Mouse (Mus musculus) neural tube, embryonic 13.5 days (tissue): Measurements from ENCODE around the gene Etv3. TPM values are rescaled to one million over a fixed set of nuclear protein-coding genes. Genes with fewer than 3 reads are reported as not detected.

Experiments
- ATAC-seq: fragments of 200-750 bp; cut with Nextera tagmentation; 2 replicates; pipeline ENCODE4 v1.8.0; 2017; ENCODE audit warnings: low read depth, mild to moderate bottlenecking, moderate TSS enrichment, moderate library complexity
- H3K27ac ChIP-seq: fragments of 300-500 bp; sonication (generic); replicated peaks from 2 replicates; pipeline ENCODE4 v1.5.1; 2015; ENCODE audit warnings: moderate library complexity, mild to moderate bottlenecking, inconsistent platforms
- H3K27me3 ChIP-seq: fragments of 300-500 bp; sonication (generic); 2 replicates; pipeline ENCODE4 v1.6.1; 2015; ENCODE audit warnings: mild to moderate bottlenecking, inconsistent platforms
- H3K36me3 ChIP-seq: fragments of 300-500 bp; sonication (generic); 2 replicates; pipeline ENCODE4 v1.6.1; 2015; ENCODE audit warnings: mild to moderate bottlenecking, inconsistent platforms
- H3K4me1 ChIP-seq: fragments of 300-500 bp; sonication (generic); replicated peaks from 2 replicates; pipeline ENCODE4 v1.6.1; 2015; ENCODE audit warnings: inconsistent platforms
- H3K4me2 ChIP-seq: fragments of 300-500 bp; sonication (generic); 2 replicates; pipeline ENCODE4 v1.6.1; 2015; ENCODE audit warnings: inconsistent platforms, mild to moderate bottlenecking, moderate library complexity
- H3K4me3 ChIP-seq: fragments of 300-500 bp; sonication (generic); 2 replicates; pipeline ENCODE4 v1.5.1; 2015; ENCODE audit warnings: mild to moderate bottlenecking, inconsistent platforms
- H3K9ac ChIP-seq: fragments of 300-500 bp; sonication (generic); 2 replicates; pipeline ENCODE4 v1.6.1; 2015; ENCODE audit warnings: moderate library complexity, mild to moderate bottlenecking, inconsistent platforms
- H3K9me3 ChIP-seq: fragments of 300-500 bp; sonication (generic); 2 replicates; pipeline ENCODE4 v1.6.1; 2016; ENCODE audit warnings: inconsistent platforms
- WGBS: fragments of 180-500 bp; shearing (Covaris S2); methylation state at CpG from one replicate; pipeline ENCODE4 v1.1.7; 2015; 5-methylcytosine and 5-hydroxymethylcytosine counted together
- polyA plus RNA-seq: library from polyadenylated mRNA; unstranded; fragments of >200 nt; fragmentation: Nextera tagmentation; extraction: Ambion mirVana; gene quantifications from 2 replicates; pipeline ENCODE4 v1.2.1, GENCODE M21; 2015

Gene Etv3
- polyA plus RNA-seq, 1 experiment from 2014 or later: 10.4 TPM

GRCm38 (mm10) chr3:87525837-87526570 is 797 bp downstream of the Etv3 start:
- WGBS: 2% methylated on average over 27 of the region's 27 CpGs
- peak; percentile 66 for ATAC-seq
- H3K4me1 ChIP-seq: peaks cover 18% of the 10 kb centered on the region

GRCm38 (mm10) chr3:87527139-87527538 is 1.9 kb downstream of the Etv3 start:
- H3K9me3 ChIP-seq: no peaks in the 10 kb centered on the region
- no peak for ATAC-seq
- 91% methylated on average over 12 of the region's 12 CpGs for WGBS
- peak overlapping the region; percentile 88; the same call in 1 of the 2 replicates for H3K4me2 ChIP-seq
- H3K4me3 ChIP-seq: no peak overlapping the region
- peak overlapping the region; percentile 99 for H3K9ac ChIP-seq
- peaks cover 48% of the 10 kb centered on the region for H3K36me3 ChIP-seq
- peaks cover 7% of the 10 kb centered on the region for H3K27me3 ChIP-seq
- peaks cover 18% of the 10 kb centered on the region for H3K4me1 ChIP-seq
- H3K27ac ChIP-seq: no peak overlapping the region

More at GRCm38 (mm10) chr3:87525837-87526570, 797 bp downstream of the Etv3 start:
- H3K27me3 ChIP-seq: peaks cover 7% of the 10 kb centered on the region
- H3K4me2 ChIP-seq: peak overlapping the region; percentile 88
- peak overlapping the region; percentile 99 for H3K4me3 ChIP-seq
- no peaks in the 10 kb centered on the region for H3K9me3 ChIP-seq
- H3K36me3 ChIP-seq: peaks cover 36% of the 10 kb centered on the region
- H3K27ac ChIP-seq: peak overlapping the region; percentile 86
- H3K9ac ChIP-seq: peak overlapping the region; percentile 99

GRCm38 (mm10) chr3:87528021-87528420 is 2.8 kb downstream of the Etv3 start:
- H3K9ac ChIP-seq: no peak overlapping the region
- no peak overlapping the region for H3K27ac ChIP-seq
- ATAC-seq: no peak
- H3K4me1 ChIP-seq: peaks cover 18% of the 10 kb centered on the region
- no peak overlapping the region for H3K4me2 ChIP-seq
- peaks cover 56% of the 10 kb centered on the region for H3K36me3 ChIP-seq
- H3K4me3 ChIP-seq: no peak overlapping the region
- WGBS: 96% methylated on average over 8 of the region's 8 CpGs
- peaks cover 3% of the 10 kb centered on the region; the same call in 1 of the 2 replicates for H3K27me3 ChIP-seq
- H3K9me3 ChIP-seq: no peaks in the 10 kb centered on the region

- no peak for ATAC-seq
- H3K9ac ChIP-seq: no peak overlapping the region
- H3K4me1 ChIP-seq: peaks cover 18% of the 10 kb centered on the region
- no peaks in the 10 kb centered on the region for H3K9me3 ChIP-seq
- H3K27me3 ChIP-seq: no peaks in the 10 kb centered on the region
- WGBS: 93% methylated on average over 8 of the region's 8 CpGs
- no peak overlapping the region for H3K27ac ChIP-seq
- H3K4me3 ChIP-seq: no peak overlapping the region
- no peak overlapping the region for H3K4me2 ChIP-seq
- H3K36me3 ChIP-seq: peaks cover 65% of the 10 kb centered on the region
Observed at GRCm38 (mm10) chr3:87528841-87529240, 3.6 kb downstream of the Etv3 start.

- Histone ChIP-seq H3K36me3 (peaks cover 72% of the 10 kb centered on the region), H3K27ac (no peak overlapping the region), H3K4me2 (no peak overlapping the region), H3K27me3 (no peaks in the 10 kb centered on the region), H3K9ac (no peak overlapping the region), H3K4me3 (no peak overlapping the region), H3K9me3 (no peaks in the 10 kb centered on the region), H3K4me1 (peaks cover 18% of the 10 kb centered on the region)
- WGBS: 95% methylated on average over 11 of the region's 11 CpGs
- no peak for ATAC-seq
Observed at GRCm38 (mm10) chr3:87529568-87529967, 4.4 kb downstream of the Etv3 start.

DNA sequence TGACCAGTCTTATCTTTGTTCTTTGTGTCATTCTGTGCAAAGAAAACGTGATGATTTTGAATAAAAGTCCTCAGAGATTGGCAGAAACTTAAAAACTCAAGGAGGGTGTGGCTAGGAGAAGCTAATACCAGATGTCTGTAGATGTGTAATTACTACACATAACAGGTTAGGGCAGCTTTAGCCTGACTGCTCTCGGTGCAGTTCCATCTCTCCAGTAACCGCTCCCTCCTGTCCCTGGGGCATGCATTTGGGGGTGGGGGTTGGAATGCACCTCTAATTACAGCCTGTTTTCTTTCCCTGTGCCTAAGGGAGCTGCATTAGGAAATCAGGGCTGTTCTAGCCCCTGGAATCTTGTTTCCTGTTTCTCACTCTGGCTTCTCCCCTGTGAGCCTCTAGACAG is 5.0 kb downstream of the Etv3 start:
- no peaks in the 10 kb centered on the region for H3K9me3 ChIP-seq
- no peak for ATAC-seq
- no peak overlapping the region for H3K4me3 ChIP-seq
- H3K36me3 ChIP-seq: peaks cover 78% of the 10 kb centered on the region
- no peak overlapping the region for H3K4me2 ChIP-seq
- no peak overlapping the region for H3K27ac ChIP-seq
- no peaks in the 10 kb centered on the region for H3K27me3 ChIP-seq
- no peak overlapping the region for H3K9ac ChIP-seq
- 93% methylated on average over 3 of the region's 3 CpGs for WGBS
- peaks cover 14% of the 10 kb centered on the region for H3K4me1 ChIP-seq

DNA sequence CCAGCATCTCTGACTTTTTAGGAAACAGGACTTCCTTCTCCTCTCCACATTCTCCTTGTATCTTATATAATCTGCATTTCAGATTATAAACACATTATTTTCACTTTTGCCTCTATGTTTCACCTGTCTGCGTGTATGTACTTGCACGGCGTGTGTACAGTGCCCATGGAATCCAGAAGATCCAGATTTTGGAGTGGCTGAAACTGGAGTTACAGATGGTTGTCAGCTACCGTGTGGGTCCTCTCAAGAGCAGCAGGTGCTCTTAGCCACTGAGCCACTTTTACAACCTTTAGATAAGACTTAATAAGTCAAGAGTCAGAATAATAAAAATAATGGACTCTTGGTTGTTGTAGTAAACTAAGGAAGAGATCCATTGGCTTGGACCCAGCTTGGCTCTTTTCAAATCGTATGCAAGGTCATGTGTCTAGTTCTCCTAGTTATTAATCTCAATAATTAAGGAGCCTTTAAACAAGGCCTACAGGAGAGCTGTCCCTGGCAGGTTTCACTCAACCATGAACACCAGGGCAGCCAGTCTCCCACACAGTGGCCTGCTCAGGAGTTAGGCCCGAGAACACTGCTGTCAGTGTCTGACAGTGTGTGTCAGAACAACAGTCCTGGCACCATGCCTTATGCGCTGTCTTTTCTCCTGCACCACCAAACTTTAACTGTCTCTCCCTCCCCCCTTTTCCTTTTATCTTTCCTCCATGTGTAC is 8.6 kb downstream of the Etv3 start:
- no peaks in the 10 kb centered on the region for H3K9me3 ChIP-seq
- no peak overlapping the region for H3K27ac ChIP-seq
- no peaks in the 10 kb centered on the region for H3K4me1 ChIP-seq
- peaks cover 100% of the 10 kb centered on the region for H3K36me3 ChIP-seq
- no peak overlapping the region for H3K4me2 ChIP-seq
- no peak for ATAC-seq
- WGBS: 93% methylated on average over 7 of the region's 7 CpGs
- no peaks in the 10 kb centered on the region for H3K27me3 ChIP-seq
- H3K9ac ChIP-seq: no peak overlapping the region
- H3K4me3 ChIP-seq: no peak overlapping the region

GRCm38 (mm10) chr3:87538034-87538433 is 12.8 kb downstream of the Etv3 start:
- no peak overlapping the region for H3K4me3 ChIP-seq
- H3K4me1 ChIP-seq: peaks cover 18% of the 10 kb centered on the region
- H3K9me3 ChIP-seq: no peaks in the 10 kb centered on the region
- no peak for ATAC-seq
- no peak overlapping the region for H3K27ac ChIP-seq
- WGBS: 82% methylated on average over 10 of the region's 10 CpGs
- no peaks in the 10 kb centered on the region for H3K27me3 ChIP-seq
- H3K36me3 ChIP-seq: peaks cover 67% of the 10 kb centered on the region
- no peak overlapping the region for H3K9ac ChIP-seq
- H3K4me2 ChIP-seq: no peak overlapping the region

DNA sequence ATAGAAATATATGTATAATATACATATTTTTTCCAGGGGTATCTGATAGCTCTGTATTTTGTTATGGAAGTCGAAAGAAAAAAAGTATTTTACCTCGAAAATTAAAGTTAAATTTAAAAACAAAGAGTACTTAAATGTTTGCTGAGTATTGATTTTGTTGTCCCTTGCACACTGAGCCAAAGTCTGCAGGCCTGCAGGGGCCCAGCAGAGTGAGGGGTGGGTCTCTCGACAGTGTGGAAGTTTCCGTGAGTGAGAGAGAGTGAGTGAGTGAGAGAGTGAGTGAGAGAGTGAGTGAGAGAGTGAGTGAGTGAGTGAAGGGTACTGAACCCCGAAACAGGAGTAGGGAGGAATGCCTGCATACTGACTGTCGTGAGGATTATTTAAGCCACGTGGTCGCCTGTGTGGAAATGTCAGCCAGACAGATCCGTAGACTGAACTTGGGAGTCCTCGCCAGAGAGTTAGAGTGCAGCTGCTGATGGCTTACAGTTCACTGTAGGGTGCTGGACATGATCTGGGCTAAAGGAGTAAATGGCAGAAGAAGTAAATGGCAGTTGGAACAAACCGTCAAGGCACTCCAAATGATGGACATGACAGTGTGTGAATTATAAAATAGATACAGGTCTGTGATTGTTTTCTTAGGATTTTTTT is 14.9 kb downstream of the Etv3 start:
- Histone ChIP-seq H3K4me1 (peaks cover 18% of the 10 kb centered on the region), H3K9ac (no peak overlapping the region), H3K36me3 (peaks cover 46% of the 10 kb centered on the region), H3K4me3 (no peak overlapping the region), H3K27me3 (no peaks in the 10 kb centered on the region), H3K9me3 (no peaks in the 10 kb centered on the region), H3K4me2 (no peak overlapping the region), H3K27ac (no peak overlapping the region)
- WGBS: 76% methylated on average over 11 of the region's 11 CpGs
- no peak for ATAC-seq

- Histone ChIP-seq H3K4me2 (no peak overlapping the region), H3K9me3 (no peaks in the 10 kb centered on the region), H3K4me1 (peaks cover 18% of the 10 kb centered on the region), H3K27ac (no peak overlapping the region), H3K4me3 (no peak overlapping the region), H3K27me3 (no peaks in the 10 kb centered on the region), H3K9ac (no peak overlapping the region), H3K36me3 (peaks cover 41% of the 10 kb centered on the region)
- 23% methylated on average over 8 of the region's 8 CpGs for WGBS
- ATAC-seq: peak; percentile 30; the same call in 1 of the 2 replicates
Observed at GRCm38 (mm10) chr3:87540714-87541113, 15.5 kb downstream of the Etv3 start.

- 34% methylated on average over 7 of the region's 7 CpGs for WGBS
- no peak overlapping the region for H3K4me2 ChIP-seq
- H3K9me3 ChIP-seq: no peaks in the 10 kb centered on the region
- H3K27me3 ChIP-seq: no peaks in the 10 kb centered on the region
- no peak overlapping the region for H3K9ac ChIP-seq
- peaks cover 18% of the 10 kb centered on the region for H3K4me1 ChIP-seq
- peaks cover 21% of the 10 kb centered on the region for H3K36me3 ChIP-seq
- ATAC-seq: no peak
- no peak overlapping the region for H3K4me3 ChIP-seq
- no peak overlapping the region for H3K27ac ChIP-seq
Observed at GRCm38 (mm10) chr3:87542481-87543215, 17.4 kb downstream of the Etv3 start.
